Mouse (Mus musculus): Measurements from ENCODE around the gene Tmcc1. TPM values are rescaled to one million over a fixed set of nuclear protein-coding genes. Genes with fewer than 3 reads are reported as not detected.
A peak's percentile ranks its signal among the peaks of the same experiment; 100 is the strongest.

Gene Tmcc1
- polyA plus RNA-seq, 1 experiment from 2014 or later, result 15.1 TPM

DNA sequence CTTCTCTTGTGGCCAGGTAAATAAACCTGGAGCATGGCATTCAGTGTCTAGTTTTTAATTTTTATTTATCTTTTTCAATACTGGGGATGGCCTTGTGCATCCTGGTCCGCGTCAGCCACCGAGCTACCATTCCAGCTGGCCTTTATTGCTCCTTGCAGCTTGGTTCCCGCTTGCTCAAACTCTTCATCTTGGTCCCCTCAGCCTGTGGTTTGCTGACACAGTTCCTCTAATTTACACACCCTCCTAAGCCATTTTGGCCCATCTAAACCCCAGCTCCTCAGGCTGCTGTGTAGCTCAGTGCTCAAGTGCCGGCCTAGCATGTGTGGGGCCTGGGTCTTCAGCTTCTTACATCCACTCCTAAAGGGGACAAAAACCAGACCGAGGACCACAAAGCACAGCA is 179.2 kb downstream of the Tmcc1 start:
- H3K9me3 ChIP-seq (ENCODE audit: low read depth, low read length), result no peaks in the 10 kb centered on the region

DNA sequence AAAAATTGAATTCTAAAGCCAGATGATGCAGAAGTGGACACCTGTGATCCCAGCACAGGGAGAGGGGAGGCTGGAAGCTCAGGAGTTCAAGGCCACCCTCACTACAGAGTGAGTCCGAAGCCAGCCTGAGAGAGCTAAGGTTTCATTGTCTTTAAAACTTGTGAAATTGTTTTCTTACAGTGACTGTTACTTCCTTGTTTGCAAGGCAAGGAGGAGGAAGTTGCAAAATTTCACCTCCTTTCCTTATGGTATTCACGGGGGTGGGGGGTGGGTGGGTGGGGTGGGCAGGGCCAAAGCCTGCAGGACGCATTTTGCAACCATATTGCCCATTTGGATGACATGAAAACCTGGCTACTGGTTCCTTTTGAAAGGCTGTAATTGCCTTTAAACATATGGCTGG is 179.6 kb downstream of the Tmcc1 start:
- Histone ChIP-seq H3K27me3 (ENCODE audit: insufficient read depth, low read length) (no peaks in the 10 kb centered on the region), H3K4me3 (ENCODE audit: low read depth, low read length) (no peak overlapping the region), H3K36me3 (ENCODE audit: insufficient read depth) (0 out of 2 replicates have a peak, but pooled peaks cover 1% of the 10 kb centered on the region), H3K4me2 (no peak overlapping the region), H3K4me1 (ENCODE audit: insufficient read depth) (no peaks in the 10 kb centered on the region), H3K9me3 (ENCODE audit: low read depth, low read length) (no peaks in the 10 kb centered on the region), H3K27ac (ENCODE audit: low read depth) (no peak overlapping the region), H3K9ac (no peak overlapping the region)
- ATAC-seq (ENCODE audit: insufficient read depth) (no peak), DNase-seq (no peak)
- WGBS, result 49% methylated on average over 3 of the region's 3 CpGs
- TF ChIP-seq CTCF (IDR thresholded peaks at IDR 0.05; ENCODE audit: low read depth), result no peak

More for the DNA sequence above, 179.2 kb downstream of the Tmcc1 start:
- Histone ChIP-seq H3K4me1 (ENCODE audit: insufficient read depth) (no peaks in the 10 kb centered on the region), H3K36me3 (ENCODE audit: insufficient read depth) (0 out of 2 replicates have a peak, but pooled peaks cover 6% of the 10 kb centered on the region), H3K9ac (no peak overlapping the region), H3K4me3 (ENCODE audit: low read depth, low read length) (no peak overlapping the region), H3K4me2 (no peak overlapping the region), H3K27me3 (ENCODE audit: insufficient read depth, low read length) (no peaks in the 10 kb centered on the region), H3K27ac (ENCODE audit: low read depth) (no peak overlapping the region)
- DNase-seq, result no peak
- ATAC-seq (ENCODE audit: insufficient read depth), result no peak
- WGBS, result 82% methylated on average over 6 of the region's 6 CpGs
- no peak for TF ChIP-seq CTCF (IDR thresholded peaks at IDR 0.05; ENCODE audit: low read depth)

DNA sequence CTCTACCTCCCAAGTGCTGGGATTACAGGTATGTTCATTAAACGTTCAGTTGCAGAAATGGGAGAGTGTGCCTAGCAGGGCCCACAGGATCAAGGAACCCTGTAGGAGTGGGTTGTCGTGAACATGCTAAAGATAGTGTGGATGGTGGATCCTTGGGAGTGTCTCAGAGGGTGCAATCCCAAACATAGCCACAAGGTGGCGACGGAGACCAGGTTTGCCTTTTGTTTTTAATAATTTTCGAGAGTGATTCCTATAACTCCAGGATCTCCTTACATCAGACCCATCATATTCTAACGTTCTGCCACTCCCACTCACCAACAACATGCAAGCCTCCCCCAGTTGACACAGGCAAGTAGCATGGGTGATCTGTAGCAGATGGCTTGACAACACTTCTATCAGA is 182.7 kb downstream of the Tmcc1 start:
- ATAC-seq (ENCODE audit: insufficient read depth), result peak; percentile 32
- no peaks in the 10 kb centered on the region for H3K36me3 ChIP-seq (ENCODE audit: insufficient read depth)
- H3K9me3 ChIP-seq (ENCODE audit: low read depth, low read length), result no peaks in the 10 kb centered on the region
- peak; percentile 98 for TF ChIP-seq CTCF (IDR thresholded peaks at IDR 0.05; ENCODE audit: low read depth)
- no peaks in the 10 kb centered on the region for H3K4me1 ChIP-seq (ENCODE audit: insufficient read depth)
- no peak overlapping the region for H3K4me2 ChIP-seq
- no peak overlapping the region for H3K9ac ChIP-seq
- H3K4me3 ChIP-seq (ENCODE audit: low read depth, low read length), result no peak overlapping the region
- peak; percentile 93 for DNase-seq
- no peaks in the 10 kb centered on the region for H3K27me3 ChIP-seq (ENCODE audit: insufficient read depth, low read length)
- WGBS, result 3% methylated on average over 6 of the region's 6 CpGs
- H3K27ac ChIP-seq (ENCODE audit: low read depth), result no peak overlapping the region

DNA sequence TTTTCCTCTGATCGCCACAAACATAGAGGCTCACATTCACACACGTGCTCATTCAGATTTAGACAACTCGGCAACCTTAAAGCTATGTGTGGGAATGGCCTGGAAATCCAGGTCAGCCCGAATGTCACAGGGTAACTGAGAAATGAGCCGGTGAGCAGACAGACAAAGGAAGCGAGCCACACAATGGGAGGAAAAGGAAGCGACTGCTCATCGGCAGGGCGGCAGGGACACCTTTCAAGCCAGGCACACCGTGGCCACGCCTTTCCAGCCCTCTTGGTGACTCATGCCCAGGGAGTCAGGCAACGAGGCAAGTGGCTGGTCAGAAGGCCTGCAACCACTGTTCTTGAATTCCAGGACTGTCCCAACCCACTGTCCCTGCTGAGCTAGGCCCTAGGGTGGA is 183.9 kb downstream of the Tmcc1 start:
- Histone ChIP-seq H3K4me3 (ENCODE audit: low read depth, low read length) (no peak overlapping the region), H3K4me1 (ENCODE audit: insufficient read depth) (no peaks in the 10 kb centered on the region), H3K9ac (no peak overlapping the region), H3K4me2 (no peak overlapping the region), H3K9me3 (ENCODE audit: low read depth, low read length) (no peaks in the 10 kb centered on the region), H3K27me3 (ENCODE audit: insufficient read depth, low read length) (no peaks in the 10 kb centered on the region), H3K27ac (ENCODE audit: low read depth) (peak overlapping the region; percentile 60; the same call in 1 of the 2 replicates), H3K36me3 (ENCODE audit: insufficient read depth) (no peaks in the 10 kb centered on the region)
- 56% methylated on average over 12 of the region's 12 CpGs for WGBS
- DNase-seq (peak; percentile 61), ATAC-seq (ENCODE audit: insufficient read depth) (0 out of 2 replicates have a peak, but pooled peaks have one; percentile 13)
- TF ChIP-seq CTCF (IDR thresholded peaks at IDR 0.05; ENCODE audit: low read depth), result no peak

DNA sequence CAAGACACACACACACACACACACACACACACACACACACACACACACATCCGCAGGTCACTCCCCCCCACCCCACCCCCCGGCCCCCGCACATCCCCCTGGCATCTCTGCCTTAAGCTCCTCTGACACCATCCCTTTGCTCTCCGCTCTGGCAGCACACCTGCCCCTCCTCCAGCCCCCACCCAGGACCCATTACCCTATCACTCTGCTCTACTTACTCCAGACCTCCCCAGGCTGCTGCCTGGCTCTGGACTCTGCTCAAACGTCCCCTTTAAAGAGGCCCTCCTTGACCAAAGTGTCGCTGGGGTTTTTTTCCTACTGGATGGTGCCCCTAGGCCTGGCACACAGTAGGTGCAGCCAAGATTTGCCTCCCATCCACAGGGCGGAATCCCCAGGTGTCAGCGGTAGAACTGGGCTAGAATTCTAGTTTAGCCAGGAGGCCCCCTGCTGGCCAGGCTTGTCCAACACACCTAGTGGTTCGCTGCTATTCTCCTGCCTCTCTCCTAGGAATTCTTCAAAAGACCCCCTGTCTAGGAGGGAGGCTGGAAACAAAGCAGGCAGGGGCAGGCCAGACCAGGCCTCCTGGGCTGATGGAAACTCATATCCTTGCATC is 185.6 kb downstream of the Tmcc1 start:
- H3K4me3 ChIP-seq (ENCODE audit: low read depth, low read length), result no peak overlapping the region
- no peaks in the 10 kb centered on the region for H3K9me3 ChIP-seq (ENCODE audit: low read depth, low read length)
- ATAC-seq (ENCODE audit: insufficient read depth) (peak; percentile 19; the same call in 1 of the 2 replicates), DNase-seq (peak; percentile 85)
- TF ChIP-seq CTCF (IDR thresholded peaks at IDR 0.05; ENCODE audit: low read depth), result peak; percentile 87
- H3K4me2 ChIP-seq, result peak overlapping the region; percentile 20; the same call in 1 of the 2 replicates
- H3K27me3 ChIP-seq (ENCODE audit: insufficient read depth, low read length), result no peaks in the 10 kb centered on the region
- 22% methylated on average over 9 of the region's 9 CpGs for WGBS
- H3K9ac ChIP-seq, result no peak overlapping the region
- peak overlapping the region; percentile 67; the same call in 1 of the 2 replicates for H3K27ac ChIP-seq (ENCODE audit: low read depth)
- no peaks in the 10 kb centered on the region for H3K36me3 ChIP-seq (ENCODE audit: insufficient read depth)
- 0 out of 2 replicates have a peak, but pooled peaks cover 3% of the 10 kb centered on the region for H3K4me1 ChIP-seq (ENCODE audit: insufficient read depth)

DNA sequence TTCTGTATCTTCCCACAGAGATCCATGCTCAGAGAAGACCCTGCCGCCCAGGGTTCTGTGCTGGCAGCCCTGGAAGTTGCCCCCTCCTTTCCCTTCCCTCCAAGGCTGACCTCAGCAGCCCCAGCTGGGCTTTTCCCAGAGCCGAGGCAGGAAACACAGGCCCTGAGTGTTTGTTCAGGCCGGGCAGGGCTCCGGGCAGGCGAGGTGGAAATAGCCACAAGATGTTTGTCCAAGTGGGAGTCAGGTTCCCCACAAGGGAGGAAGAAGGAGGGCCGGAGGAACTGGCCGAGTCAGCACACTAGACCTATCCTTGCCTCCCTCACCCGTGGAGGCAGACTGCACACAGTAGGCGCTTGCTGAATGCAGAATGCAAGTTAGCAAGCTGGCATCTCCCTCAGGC is 186.6 kb downstream of the Tmcc1 start:
- H3K27me3 ChIP-seq (ENCODE audit: insufficient read depth, low read length), result no peaks in the 10 kb centered on the region
- H3K27ac ChIP-seq (ENCODE audit: low read depth), result peak overlapping the region; percentile 83
- no peaks in the 10 kb centered on the region for H3K9me3 ChIP-seq (ENCODE audit: low read depth, low read length)
- DNase-seq (peak; percentile 64), ATAC-seq (ENCODE audit: insufficient read depth) (peak; percentile 21; the same call in 1 of the 2 replicates)
- no peaks in the 10 kb centered on the region for H3K36me3 ChIP-seq (ENCODE audit: insufficient read depth)
- H3K4me2 ChIP-seq, result peak overlapping the region; percentile 29; the same call in 1 of the 2 replicates
- WGBS, result 26% methylated on average over 9 of the region's 9 CpGs
- no peak overlapping the region for H3K4me3 ChIP-seq (ENCODE audit: low read depth, low read length)
- H3K9ac ChIP-seq, result no peak overlapping the region; the same call in 1 of the 2 replicates
- no peak for TF ChIP-seq CTCF (IDR thresholded peaks at IDR 0.05; ENCODE audit: low read depth)
- 0 out of 2 replicates have a peak, but pooled peaks cover 3% of the 10 kb centered on the region for H3K4me1 ChIP-seq (ENCODE audit: insufficient read depth)

DNA sequence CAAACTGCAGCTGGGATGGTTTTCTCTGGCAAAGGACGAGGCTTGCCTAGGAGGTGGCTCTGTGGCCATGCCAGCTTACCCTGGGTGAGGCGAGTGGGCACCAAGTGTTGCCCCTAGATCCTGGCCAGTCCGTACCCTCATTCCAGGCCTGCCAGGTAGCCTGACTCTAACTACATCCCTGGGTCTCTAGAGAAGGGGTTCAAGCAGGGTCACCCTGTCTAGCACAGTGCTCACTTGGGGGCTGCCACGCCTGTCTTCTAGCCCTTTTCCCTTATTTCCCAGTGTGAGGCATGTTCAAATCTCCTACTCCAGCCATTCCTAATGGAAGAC is 187.4 kb downstream of the Tmcc1 start:
- no peak for TF ChIP-seq CTCF (IDR thresholded peaks at IDR 0.05; ENCODE audit: low read depth)
- Histone ChIP-seq H3K27me3 (ENCODE audit: insufficient read depth, low read length) (no peaks in the 10 kb centered on the region), H3K4me2 (no peak overlapping the region), H3K4me1 (ENCODE audit: insufficient read depth) (0 out of 2 replicates have a peak, but pooled peaks cover 3% of the 10 kb centered on the region), H3K9me3 (ENCODE audit: low read depth, low read length) (no peaks in the 10 kb centered on the region), H3K9ac (no peak overlapping the region), H3K4me3 (ENCODE audit: low read depth, low read length) (no peak overlapping the region), H3K27ac (ENCODE audit: low read depth) (peak overlapping the region; percentile 83), H3K36me3 (ENCODE audit: insufficient read depth) (no peaks in the 10 kb centered on the region)
- no peak for DNase-seq
- ATAC-seq (ENCODE audit: insufficient read depth), result no peak
- WGBS, result 85% methylated on average over 4 of the region's 4 CpGs
